Mouse (Mus musculus) kidney, embryonic 15.5 days (tissue): ENCODE measurements around the gene Cnksr1. TPM values are rescaled to one million over a fixed set of nuclear protein-coding genes. Genes with fewer than 3 reads are reported as not detected.

Source experiments
- ATAC-seq: fragments of 200-750 bp; cut with Nextera tagmentation; replicated peaks from 2 replicates; pipeline ENCODE4 v1.8.0; 2017; ENCODE audit warnings: moderate TSS enrichment; ENCODE audit not compliant: low FRiP score
- H3K27ac ChIP-seq: fragments of 300-500 bp; sonication (generic); 2 replicates; pipeline ENCODE4 v1.5.1; 2015; ENCODE audit warnings: mild to moderate bottlenecking, inconsistent platforms
- H3K27me3 ChIP-seq: fragments of 300-500 bp; sonication (generic); 2 replicates; pipeline ENCODE4 v1.6.1; 2015; ENCODE audit warnings: inconsistent platforms
- H3K36me3 ChIP-seq: fragments of 300-500 bp; sonication (generic); 2 replicates; pipeline ENCODE4 v1.6.1; 2015; ENCODE audit warnings: inconsistent platforms
- H3K4me1 ChIP-seq: fragments of 300-500 bp; sonication (generic); 2 replicates; pipeline ENCODE4 v1.6.1; 2015; ENCODE audit warnings: inconsistent platforms
- H3K4me2 ChIP-seq: fragments of 300-500 bp; sonication (generic); 2 replicates; pipeline ENCODE4 v1.6.1; 2015; ENCODE audit warnings: moderate library complexity, mild to moderate bottlenecking, inconsistent platforms
- H3K4me3 ChIP-seq: fragments of 300-500 bp; sonication (generic); replicated peaks from 2 replicates; pipeline ENCODE4 v1.5.1; 2015; ENCODE audit warnings: mild to moderate bottlenecking, inconsistent platforms
- H3K9ac ChIP-seq: fragments of 300-500 bp; sonication (generic); 2 replicates; pipeline ENCODE4 v1.6.1; 2015; ENCODE audit warnings: mild to moderate bottlenecking, inconsistent platforms
- H3K9me3 ChIP-seq: fragments of 300-500 bp; sonication (generic); replicated peaks from 2 replicates; pipeline ENCODE4 v1.6.1; 2016; ENCODE audit warnings: inconsistent platforms
- WGBS: fragments of 180-500 bp; shearing (Covaris S2); methylation state at CpG from one replicate; pipeline ENCODE4 v1.1.7; 2015; ENCODE audit warnings: mixed read lengths; 5-methylcytosine and 5-hydroxymethylcytosine counted together
- polyA plus RNA-seq: library from polyadenylated mRNA; unstranded; fragments of >200 nt; fragmentation: Nextera tagmentation; extraction: Ambion mirVana; gene quantifications from 2 replicates; pipeline ENCODE4 v1.2.1, GENCODE M21; 2015

Gene Cnksr1
- polyA plus RNA-seq, 1 experiment from 2014 or later: 8.3 TPM

DNA sequence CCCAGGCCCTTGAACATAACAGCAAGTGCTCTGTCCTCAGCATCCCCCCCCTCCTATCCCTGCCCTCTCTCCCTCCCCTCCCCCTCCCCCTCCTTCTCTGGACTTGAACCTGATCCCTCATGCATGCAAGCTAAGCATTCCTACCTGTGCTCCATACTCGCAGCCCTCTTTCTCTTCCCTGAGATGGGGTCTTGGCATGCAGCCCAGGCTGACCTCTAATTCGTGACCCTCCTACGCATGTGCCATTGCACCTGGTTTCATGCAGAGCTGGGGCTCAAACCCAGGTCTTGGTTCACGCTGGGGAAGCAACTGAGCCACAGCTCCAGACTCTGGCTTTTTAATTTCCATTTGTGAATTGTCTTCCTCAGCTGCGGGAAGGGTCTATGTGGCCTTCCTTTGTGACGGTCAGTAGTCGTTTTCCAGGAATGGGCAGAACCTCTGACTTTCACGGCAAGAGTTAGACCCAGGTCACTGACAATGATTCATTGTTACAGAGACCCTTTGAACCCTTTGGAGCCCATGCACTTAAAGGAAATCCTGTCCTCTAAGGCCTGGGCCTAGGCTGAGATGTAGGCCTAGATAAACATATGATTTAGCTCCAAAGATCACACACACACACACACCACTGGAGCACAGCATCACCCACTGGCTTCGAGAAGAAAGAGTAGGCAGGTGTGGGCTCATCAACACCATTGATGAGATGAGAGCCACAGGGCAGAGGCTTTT lies 27.8 kb upstream of the Cnksr1 start:
- no peak overlapping the region for H3K4me3 ChIP-seq
- H3K27me3 ChIP-seq: 0 out of 2 replicates have a peak, but pooled peaks cover 2% of the 10 kb centered on the region
- no peak for ATAC-seq
- H3K36me3 ChIP-seq: no peaks in the 10 kb centered on the region
- H3K9me3 ChIP-seq: 0 out of 2 replicates have a peak, but pooled peaks cover 4% of the 10 kb centered on the region
- H3K9ac ChIP-seq: no peak overlapping the region
- WGBS: 33% methylated on average over 9 of the region's 9 CpGs
- no peak overlapping the region for H3K4me2 ChIP-seq
- peak overlapping the region; percentile 62 for H3K27ac ChIP-seq
- H3K4me1 ChIP-seq: peaks cover 16% of the 10 kb centered on the region; the same call in 1 of the 2 replicates

DNA sequence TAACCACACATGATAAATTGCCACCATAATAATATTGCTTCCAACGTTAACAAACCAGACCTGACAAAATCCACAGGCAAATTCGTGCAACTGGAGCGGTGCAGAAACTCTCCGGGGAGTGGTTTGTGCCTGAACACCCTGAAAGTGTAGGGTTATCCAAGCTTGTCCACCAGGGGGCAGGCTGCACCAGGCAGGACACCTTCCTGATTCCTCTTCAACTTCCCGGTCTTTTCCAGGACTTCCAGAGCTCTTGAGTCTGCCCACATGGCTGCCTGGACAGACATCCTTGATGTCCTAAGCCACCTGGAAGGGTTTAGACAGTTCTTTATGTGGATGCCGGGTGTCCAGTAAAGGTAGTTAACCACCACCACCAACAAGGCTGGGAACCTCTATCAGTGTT lies 25.0 kb upstream of the Cnksr1 start:
- Histone ChIP-seq H3K27me3 (0 out of 2 replicates have a peak, but pooled peaks cover 2% of the 10 kb centered on the region), H3K4me3 (no peak overlapping the region), H3K4me2 (no peak overlapping the region), H3K27ac (no peak overlapping the region), H3K9ac (no peak overlapping the region), H3K4me1 (peaks cover 17% of the 10 kb centered on the region), H3K9me3 (0 out of 2 replicates have a peak, but pooled peaks cover 4% of the 10 kb centered on the region), H3K36me3 (no peaks in the 10 kb centered on the region)
- ATAC-seq: no peak
- 34% methylated on average over 6 of the region's 6 CpGs for WGBS

GRCm38 (mm10) chr4:134258354-134258753 lies 20.2 kb upstream of the Cnksr1 start:
- H3K36me3 ChIP-seq: no peaks in the 10 kb centered on the region
- H3K9me3 ChIP-seq: no peaks in the 10 kb centered on the region
- ATAC-seq: no peak
- peak overlapping the region; percentile 66; the same call in 1 of the 2 replicates for H3K27ac ChIP-seq
- peaks cover 50% of the 10 kb centered on the region for H3K4me1 ChIP-seq
- no peak overlapping the region for H3K9ac ChIP-seq
- H3K4me2 ChIP-seq: no peak overlapping the region
- H3K4me3 ChIP-seq: no peak overlapping the region
- H3K27me3 ChIP-seq: peaks cover 21% of the 10 kb centered on the region
- 45% methylated on average over 11 of the region's 11 CpGs for WGBS

DNA sequence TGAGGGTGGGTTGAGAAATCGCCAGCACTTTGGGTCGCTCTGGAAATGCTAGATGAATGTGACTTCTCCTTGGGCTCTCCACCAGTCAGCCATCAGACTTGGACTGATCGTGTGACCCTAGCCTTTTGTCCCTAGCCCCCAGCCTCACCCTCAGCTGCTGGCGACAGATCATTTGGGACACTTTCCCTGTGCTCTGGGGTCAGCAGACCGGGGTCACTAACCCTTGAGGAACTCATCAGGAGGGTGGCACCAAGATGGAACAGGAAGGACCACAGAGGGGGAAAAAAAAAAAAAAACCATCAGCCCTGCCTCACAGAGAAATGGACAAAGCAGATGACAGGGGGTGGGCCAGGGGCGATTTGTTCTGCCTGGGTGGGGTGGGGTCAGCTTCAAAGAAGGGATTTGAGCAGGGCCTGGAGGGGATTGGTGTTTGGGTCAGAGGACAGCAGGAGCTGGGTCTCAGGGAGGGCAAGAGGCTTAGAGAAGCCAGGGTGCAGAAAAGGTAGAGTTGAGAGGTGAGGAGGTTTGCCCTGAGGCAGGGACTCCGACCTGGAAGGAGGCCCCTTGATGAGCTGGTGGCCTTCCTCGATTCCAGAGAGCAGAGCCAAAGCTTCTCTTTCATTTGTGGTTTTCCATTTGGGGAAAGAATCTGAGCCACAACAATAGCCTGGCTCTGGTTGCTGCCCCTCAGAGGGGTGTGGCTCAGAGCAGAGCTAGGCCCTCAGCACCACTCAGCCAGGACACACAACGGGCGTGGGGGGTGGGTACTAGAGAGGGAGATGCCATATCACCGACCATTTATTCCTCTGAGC lies 19.2 kb upstream of the Cnksr1 start:
- Histone ChIP-seq H3K4me3 (no peak overlapping the region), H3K9me3 (no peaks in the 10 kb centered on the region), H3K9ac (no peak overlapping the region), H3K27ac (peak overlapping the region; percentile 78), H3K4me1 (peaks cover 60% of the 10 kb centered on the region), H3K27me3 (peaks cover 31% of the 10 kb centered on the region), H3K4me2 (peak overlapping the region; percentile 15), H3K36me3 (no peaks in the 10 kb centered on the region)
- WGBS: 25% methylated on average over 11 of the region's 11 CpGs
- no peak for ATAC-seq

- peak overlapping the region; percentile 15 for H3K4me2 ChIP-seq
- peak overlapping the region; percentile 78 for H3K27ac ChIP-seq
- H3K4me3 ChIP-seq: no peak overlapping the region
- H3K27me3 ChIP-seq: peaks cover 37% of the 10 kb centered on the region
- ATAC-seq: no peak
- H3K9me3 ChIP-seq: no peaks in the 10 kb centered on the region
- peaks cover 68% of the 10 kb centered on the region for H3K4me1 ChIP-seq
- no peaks in the 10 kb centered on the region for H3K36me3 ChIP-seq
- 12% methylated on average over 19 of the region's 19 CpGs for WGBS
- H3K9ac ChIP-seq: peak overlapping the region; percentile 11; the same call in 1 of the 2 replicates
These were observed 18.4 kb upstream of the Cnksr1 start for GRCm38 (mm10) chr4:134256407-134257197.

DNA sequence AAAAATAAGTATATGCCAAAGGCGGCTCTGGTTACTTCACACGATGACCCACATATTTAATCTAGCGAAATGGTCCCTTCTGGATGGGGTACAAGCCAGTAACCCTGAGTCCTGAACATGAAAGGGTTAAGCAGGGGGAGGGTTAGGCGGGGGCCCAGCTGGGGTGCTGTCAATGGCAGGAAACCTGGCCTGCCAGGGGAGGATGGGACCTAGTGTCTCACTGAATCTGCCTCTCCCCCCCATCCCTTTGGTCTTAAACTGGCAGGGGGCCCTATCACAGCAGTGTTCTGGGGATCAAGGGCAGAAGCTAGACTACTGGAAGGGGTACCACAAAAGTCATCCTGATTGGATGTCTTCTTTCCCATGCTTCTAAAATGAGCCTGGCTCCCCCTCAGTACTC lies 17.7 kb upstream of the Cnksr1 start:
- ATAC-seq: 0 out of 2 replicates have a peak, but pooled peaks have one; percentile 15
- Histone ChIP-seq H3K27me3 (peaks cover 44% of the 10 kb centered on the region), H3K4me3 (no peak overlapping the region), H3K27ac (peak overlapping the region; percentile 78), H3K4me2 (peak overlapping the region; percentile 15; the same call in 1 of the 2 replicates), H3K4me1 (peaks cover 75% of the 10 kb centered on the region), H3K9ac (no peak overlapping the region), H3K36me3 (no peaks in the 10 kb centered on the region), H3K9me3 (no peaks in the 10 kb centered on the region)
- WGBS: 39% methylated on average over 4 of the region's 4 CpGs

DNA sequence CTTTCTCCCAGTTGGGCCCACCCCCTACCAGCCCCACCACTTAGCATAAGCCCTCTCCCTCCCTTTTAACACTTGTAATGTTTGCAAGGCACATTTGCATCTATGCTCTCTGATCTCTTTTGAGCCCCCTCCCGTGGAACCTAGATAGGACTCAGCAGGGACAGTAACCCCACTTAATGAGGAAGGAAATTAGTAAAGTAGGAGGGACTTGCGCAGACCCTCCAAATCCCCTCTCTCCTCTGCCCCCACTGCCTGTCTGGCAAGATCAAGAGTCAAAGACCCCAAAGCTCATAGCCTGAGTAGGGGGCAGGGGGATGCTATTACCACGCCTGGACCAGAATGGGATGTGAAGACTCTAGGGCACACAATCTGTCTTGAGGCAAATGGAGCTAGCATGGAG lies 16.6 kb upstream of the Cnksr1 start:
- Histone ChIP-seq H3K27ac (no peak overlapping the region), H3K4me1 (peaks cover 86% of the 10 kb centered on the region), H3K4me2 (no peak overlapping the region), H3K27me3 (peaks cover 54% of the 10 kb centered on the region), H3K4me3 (no peak overlapping the region), H3K36me3 (no peaks in the 10 kb centered on the region), H3K9ac (no peak overlapping the region), H3K9me3 (no peaks in the 10 kb centered on the region)
- ATAC-seq: no peak
- 55% methylated on average over 3 of the region's 3 CpGs for WGBS

- Histone ChIP-seq H3K27me3 (peaks cover 64% of the 10 kb centered on the region), H3K4me3 (peak within 1 kb of the TSS; percentile 47), H3K4me2 (peak within 1 kb of the TSS; percentile 86), H3K9me3 (no peaks in the 10 kb centered on the region), H3K9ac (peak within 1 kb of the TSS; percentile 30), H3K4me1 (peaks cover 91% of the 10 kb centered on the region), H3K27ac (peak within 1 kb of the TSS; percentile 61), H3K36me3 (no peaks in the 10 kb centered on the region)
- ATAC-seq: no peak
- WGBS: 2% methylated on average over 13 of the region's 13 CpGs
These were observed 15.6 kb upstream of the Cnksr1 start, which contains the start of gene Grrp1 for GRCm38 (mm10) chr4:134253722-134254324. Gene Grrp1, minus strand, starts transcription at chr4:134254106.

DNA sequence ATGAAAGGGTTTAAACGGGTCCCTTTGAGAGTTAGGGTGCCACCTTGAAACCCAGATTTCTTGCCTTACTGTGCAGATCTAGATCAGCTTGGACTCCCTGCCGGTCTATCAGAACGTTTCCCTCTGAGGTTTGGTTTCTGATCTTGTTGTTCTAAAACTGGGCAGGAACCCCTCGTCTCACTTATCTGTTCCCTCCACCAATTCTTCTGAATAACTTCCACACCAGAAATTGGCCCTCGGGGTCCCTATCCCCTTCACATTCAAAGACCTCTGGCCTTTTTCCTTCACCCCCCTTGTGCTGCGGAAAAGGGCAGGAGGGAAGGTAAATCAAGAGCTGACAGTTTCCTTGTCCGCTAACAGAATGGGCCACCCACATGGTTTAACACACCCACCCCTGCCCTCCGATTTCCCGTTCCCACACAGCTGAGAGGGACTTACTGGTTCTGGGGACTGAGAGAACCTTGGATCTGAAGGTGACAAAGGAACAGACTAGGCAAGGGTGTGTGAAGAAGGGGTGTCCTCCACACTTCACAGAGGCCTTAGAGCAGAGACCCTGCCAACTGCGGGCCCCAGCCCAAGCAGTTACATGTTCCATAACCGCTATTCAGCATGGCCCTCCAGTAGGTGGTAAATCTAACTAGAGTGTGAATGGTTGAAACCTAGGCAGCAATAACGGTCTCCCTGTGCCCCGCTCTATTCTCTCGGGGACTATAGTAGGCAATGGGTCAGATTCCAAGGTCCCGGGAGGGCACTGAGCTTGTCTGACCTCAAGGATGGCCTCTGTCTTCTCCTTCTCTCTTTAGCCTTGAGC lies 14.9 kb upstream of the Cnksr1 start:
- H3K9me3 ChIP-seq: no peaks in the 10 kb centered on the region
- H3K36me3 ChIP-seq: no peaks in the 10 kb centered on the region
- 9% methylated on average over 15 of the region's 15 CpGs for WGBS
- H3K9ac ChIP-seq: peak overlapping the region; percentile 30
- H3K4me1 ChIP-seq: peaks cover 87% of the 10 kb centered on the region
- peak overlapping the region; percentile 86 for H3K4me2 ChIP-seq
- H3K27me3 ChIP-seq: peaks cover 71% of the 10 kb centered on the region
- no peak for ATAC-seq
- peak overlapping the region; percentile 47 for H3K4me3 ChIP-seq
- peak overlapping the region; percentile 61 for H3K27ac ChIP-seq

- Histone ChIP-seq H3K9me3 (no peaks in the 10 kb centered on the region), H3K36me3 (no peaks in the 10 kb centered on the region), H3K4me2 (peak overlapping the region; percentile 86), H3K9ac (0 out of 2 replicates have a peak overlapping the region, but pooled peaks have one; percentile 51), H3K27ac (peak overlapping the region; percentile 61), H3K4me1 (peaks cover 79% of the 10 kb centered on the region), H3K27me3 (peaks cover 79% of the 10 kb centered on the region), H3K4me3 (peak overlapping the region; percentile 47)
- WGBS: 11% methylated on average over 22 of the region's 22 CpGs
- ATAC-seq: no peak
These were observed 14.1 kb upstream of the Cnksr1 start for GRCm38 (mm10) chr4:134252131-134252910.
